Mouse (Mus musculus) T-helper 17 cell (primary cell): Measurements from ENCODE around the gene Irf2bp1.

ENCODE experiments used
- in situ Hi-C, 2 experiments: fragments of 300-600 bp; cut with MboI, MseI; formaldehyde crosslinking; loops; 1 replicate in 1 of 2; 2 replicates in 1 of 2; pipeline ENCODE4 v1.15.1; 2025; ENCODE audit warnings: high pct_unique_total_duplicates in 2 of 2

The Irf2bp1 gene

GRCm38 (mm10) chr7:19003902-19004630, at the start of gene Irf2bp1:
Gene Irf2bp1 (plus strand): TSS chr7:19004044.
- in situ Hi-C loops: no loop called here

GRCm38 (mm10) chr7:18957569-18958383, 46.1 kb upstream of the Irf2bp1 start:
- in situ Hi-C loops: loop anchor here in 1 of 2 experiments (5.0 kb wide), 1 partner anchor 575 kb away; no protein-coding TSS in a partner anchor

- in situ Hi-C loops: loop anchor here in 1 of 2 experiments (5.0 kb wide), 1 partner anchor 576 kb away; no protein-coding TSS in a partner anchor
These were observed 45.5 kb upstream of the Irf2bp1 start for GRCm38 (mm10) chr7:18958384-18958766.

- in situ Hi-C loops: loop anchor here in 1 of 2 experiments (5.0 kb wide), 1 partner anchor 577 kb away; no protein-coding TSS in a partner anchor
These were observed 44.4 kb upstream of the Irf2bp1 start for GRCm38 (mm10) chr7:18959446-18959845.

- in situ Hi-C loops: no loop called here
These were observed 41.6 kb upstream of the Irf2bp1 start for GRCm38 (mm10) chr7:18962171-18962792.

GRCm38 (mm10) chr7:18962795-18963194, 41.0 kb upstream of the Irf2bp1 start:
- in situ Hi-C loops: no loop called here

GRCm38 (mm10) chr7:18963294-18963843, 40.5 kb upstream of the Irf2bp1 start:
- in situ Hi-C loops: no loop called here

- in situ Hi-C loops: no loop called here
These were observed 38.5 kb upstream of the Irf2bp1 start for GRCm38 (mm10) chr7:18965312-18965711.

GRCm38 (mm10) chr7:18967603-18968002, 36.2 kb upstream of the Irf2bp1 start:
- in situ Hi-C loops: no loop called here

- in situ Hi-C loops: no loop called here
These were observed 32.9 kb upstream of the Irf2bp1 start for GRCm38 (mm10) chr7:18970956-18971355.

- in situ Hi-C loops: no loop called here
These were observed 25.5 kb upstream of the Irf2bp1 start for GRCm38 (mm10) chr7:18978381-18978780.

- in situ Hi-C loops: loop anchor here in 1 of 2 experiments (5.0 kb wide), 1 partner anchor 74 kb away; the partner anchor contains the start of gene Ccdc61
These were observed 17.3 kb upstream of the Irf2bp1 start for GRCm38 (mm10) chr7:18986503-18986902.

GRCm38 (mm10) chr7:18987100-18987499, 16.7 kb upstream of the Irf2bp1 start, which contains the start of gene Nanos2:
Gene Nanos2 (plus strand): TSS chr7:18987400.
- in situ Hi-C loops: loop anchor here in 1 of 2 experiments (5.0 kb wide), 1 partner anchor 75 kb away; the partner anchor contains the start of gene Ccdc61

- in situ Hi-C loops: loop anchor here in 1 of 2 experiments (5.0 kb wide), 1 partner anchor 75 kb away; the partner anchor contains the start of gene Ccdc61
These were observed 16.1 kb upstream of the Irf2bp1 start for GRCm38 (mm10) chr7:18987747-18988146.

- in situ Hi-C loops: loop anchor here in 1 of 2 experiments (5.0 kb wide), 1 partner anchor 76 kb away; the partner anchor contains the start of gene Ccdc61
These were observed 15.1 kb upstream of the Irf2bp1 start for GRCm38 (mm10) chr7:18988780-18989179.

GRCm38 (mm10) chr7:18989995-18990394, 13.8 kb upstream of the Irf2bp1 start:
- in situ Hi-C loops: loop anchor here in 1 of 2 experiments (5.0 kb wide), 1 partner anchor 78 kb away; the partner anchor contains the start of gene Ccdc61

- in situ Hi-C loops: no loop called here
These were observed 13.1 kb upstream of the Irf2bp1 start, which contains the start of gene Mypop for GRCm38 (mm10) chr7:18990601-18991295. Gene Mypop (plus strand): TSS chr7:18991245.

GRCm38 (mm10) chr7:18991660-18992293, 12.1 kb upstream of the Irf2bp1 start:
- in situ Hi-C loops: no loop called here

GRCm38 (mm10) chr7:18992294-18992675, 11.6 kb upstream of the Irf2bp1 start:
- in situ Hi-C loops: no loop called here

GRCm38 (mm10) chr7:18993036-18993435, 10.8 kb upstream of the Irf2bp1 start:
- in situ Hi-C loops: no loop called here
